Mouse (Mus musculus): ENCODE data around the gene Gzmf. TPM values are rescaled to one million over a fixed set of nuclear protein-coding genes. Genes with fewer than 3 reads are reported as not detected.
"Not testable (repeated sequence)": the region's sequence is repeated elsewhere in the genome, so short reads cannot be mapped to it uniquely, and the experiment has no call there.

Gene Gzmf
- polyA plus RNA-seq, 1 experiment from 2014 or later, result not detected

GRCm38 (mm10) chr14:56174499-56174898 lies 36.7 kb downstream of the Gzmf start, which contains the start of gene Gzmn:
Gene Gzmn, minus strand, starts transcription at chr14:56174599.
- Histone ChIP-seq H3K4me2 (no peak within 1 kb of the TSS), H3K27ac (ENCODE audit: low read depth, low read length) (no peak within 1 kb of the TSS), H3K36me3 (ENCODE audit: control insufficient read depth, insufficient read depth, low read length) (no peaks in the 10 kb centered on the region), H3K9ac (ENCODE audit: low read depth, low read length) (no peak within 1 kb of the TSS), H3K4me3 (ENCODE audit: low read depth, low read length) (no peak within 1 kb of the TSS), H3K27me3 (replicated peaks; ENCODE audit: control insufficient read depth, insufficient read depth, low read length) (no peaks in the 10 kb centered on the region), H3K4me1 (replicated peaks; ENCODE audit: control insufficient read depth, insufficient read depth, low read length) (no peaks in the 10 kb centered on the region), H3K9me3 (ENCODE audit: control insufficient read depth, low read length) (no peaks in the 10 kb centered on the region)
- no peak for DNase-seq (ENCODE audit: low spot score)
- no peak for ATAC-seq (replicated peaks; ENCODE audit: low FRiP score)
- 86% methylated on average over 5 of the region's 5 CpGs for WGBS

GRCm38 (mm10) chr14:56173396-56173795 lies 37.8 kb downstream of the Gzmf start:
- H3K4me3 ChIP-seq (ENCODE audit: low read depth, low read length), result no peak overlapping the region
- no peaks in the 10 kb centered on the region for H3K4me1 ChIP-seq (replicated peaks; ENCODE audit: control insufficient read depth, insufficient read depth, low read length)
- H3K36me3 ChIP-seq (ENCODE audit: control insufficient read depth, insufficient read depth, low read length), result no peaks in the 10 kb centered on the region
- H3K27ac ChIP-seq (ENCODE audit: low read depth, low read length), result no peak overlapping the region
- no peak overlapping the region for H3K9ac ChIP-seq (ENCODE audit: low read depth, low read length)
- DNase-seq (ENCODE audit: low spot score), result no peak
- WGBS, result 90% methylated on average over 6 of the region's 6 CpGs
- ATAC-seq (replicated peaks; ENCODE audit: low FRiP score), result no peak
- no peaks in the 10 kb centered on the region for H3K27me3 ChIP-seq (replicated peaks; ENCODE audit: control insufficient read depth, insufficient read depth, low read length)
- H3K4me2 ChIP-seq, result no peak overlapping the region
- no peaks in the 10 kb centered on the region for H3K9me3 ChIP-seq (ENCODE audit: control insufficient read depth, low read length)

- ATAC-seq (replicated peaks; ENCODE audit: low FRiP score) (no peak), DNase-seq (ENCODE audit: low spot score) (no peak)
- Histone ChIP-seq H3K36me3 (ENCODE audit: control insufficient read depth, insufficient read depth, low read length) (no peaks in the 10 kb centered on the region), H3K4me1 (replicated peaks; ENCODE audit: control insufficient read depth, insufficient read depth, low read length) (no peaks in the 10 kb centered on the region), H3K4me2 (no peak overlapping the region), H3K9me3 (ENCODE audit: control insufficient read depth, low read length) (no peaks in the 10 kb centered on the region), H3K27me3 (replicated peaks; ENCODE audit: control insufficient read depth, insufficient read depth, low read length) (no peaks in the 10 kb centered on the region), H3K9ac (ENCODE audit: low read depth, low read length) (no peak overlapping the region), H3K27ac (ENCODE audit: low read depth, low read length) (no peak overlapping the region), H3K4me3 (ENCODE audit: low read depth, low read length) (no peak overlapping the region)
- WGBS, result 83% methylated on average over 5 of the region's 5 CpGs
Observed at GRCm38 (mm10) chr14:56172744-56173143, 38.5 kb downstream of the Gzmf start.

- H3K4me1 ChIP-seq (replicated peaks; ENCODE audit: control insufficient read depth, insufficient read depth, low read length), result no peaks in the 10 kb centered on the region
- no peak overlapping the region for H3K27ac ChIP-seq (ENCODE audit: low read depth, low read length)
- H3K4me2 ChIP-seq, result no peak overlapping the region
- H3K9ac ChIP-seq (ENCODE audit: low read depth, low read length), result no peak overlapping the region
- 64% methylated on average over 6 of the region's 6 CpGs for WGBS
- H3K36me3 ChIP-seq (ENCODE audit: control insufficient read depth, insufficient read depth, low read length), result no peaks in the 10 kb centered on the region
- H3K27me3 ChIP-seq (replicated peaks; ENCODE audit: control insufficient read depth, insufficient read depth, low read length), result no peaks in the 10 kb centered on the region
- DNase-seq (ENCODE audit: low spot score) (no peak), ATAC-seq (replicated peaks; ENCODE audit: low FRiP score) (no peak)
- no peaks in the 10 kb centered on the region for H3K9me3 ChIP-seq (ENCODE audit: control insufficient read depth, low read length)
- no peak overlapping the region for H3K4me3 ChIP-seq (ENCODE audit: low read depth, low read length)
Observed at GRCm38 (mm10) chr14:56168009-56168408, 43.2 kb downstream of the Gzmf start.

DNA sequence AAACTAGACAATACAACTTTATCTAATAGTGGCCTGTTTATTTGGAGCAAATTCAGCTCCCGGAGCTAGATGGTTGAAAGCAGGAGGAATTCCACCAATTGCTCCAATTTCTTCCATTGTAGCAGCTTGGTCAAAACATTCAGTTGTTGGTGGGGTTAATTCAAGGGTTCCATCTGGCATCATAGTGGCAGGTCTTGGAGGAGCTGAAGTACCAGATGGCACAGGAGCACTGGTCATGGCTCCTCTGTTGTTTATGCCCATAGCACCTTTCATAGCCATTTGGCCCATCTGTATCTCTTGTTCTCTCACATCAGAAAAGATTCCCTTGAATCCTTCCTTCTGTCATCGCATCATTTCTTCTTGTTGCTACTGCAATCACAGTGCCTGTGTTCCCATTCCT lies 49.1 kb downstream of the Gzmf start:
- Histone ChIP-seq H3K9me3 (ENCODE audit: control insufficient read depth, low read length) (no peaks in the 10 kb centered on the region), H3K4me2 (no peak overlapping the region), H3K27me3 (replicated peaks; ENCODE audit: control insufficient read depth, insufficient read depth, low read length) (no peaks in the 10 kb centered on the region), H3K9ac (ENCODE audit: low read depth, low read length) (no peak overlapping the region), H3K36me3 (ENCODE audit: control insufficient read depth, insufficient read depth, low read length) (no peaks in the 10 kb centered on the region), H3K4me3 (ENCODE audit: low read depth, low read length) (no peak overlapping the region), H3K4me1 (replicated peaks; ENCODE audit: control insufficient read depth, insufficient read depth, low read length) (no peaks in the 10 kb centered on the region), H3K27ac (ENCODE audit: low read depth, low read length) (no peak overlapping the region)
- WGBS, result 79% methylated on average over 2 of the region's 2 CpGs
- ATAC-seq (replicated peaks; ENCODE audit: low FRiP score) (no peak), DNase-seq (ENCODE audit: low spot score) (no peak)

- 59% methylated on average over 2 of the region's 2 CpGs for WGBS
- H3K27me3 ChIP-seq (replicated peaks; ENCODE audit: control insufficient read depth, insufficient read depth, low read length); H3K27ac ChIP-seq (ENCODE audit: low read depth, low read length); H3K36me3 ChIP-seq (ENCODE audit: control insufficient read depth, insufficient read depth, low read length); ATAC-seq (replicated peaks; ENCODE audit: low FRiP score); H3K4me3 ChIP-seq (ENCODE audit: low read depth, low read length); DNase-seq (ENCODE audit: low spot score); H3K9ac ChIP-seq (ENCODE audit: low read depth, low read length); H3K4me1 ChIP-seq (replicated peaks; ENCODE audit: control insufficient read depth, insufficient read depth, low read length); H3K9me3 ChIP-seq (ENCODE audit: control insufficient read depth, low read length); H3K4me2 ChIP-seq: not testable (repeated sequence)
Observed at GRCm38 (mm10) chr14:56159479-56159878, 51.7 kb downstream of the Gzmf start, which contains the start of gene Gzmg. Gene Gzmg, minus strand, starts transcription at chr14:56159579.

DNA sequence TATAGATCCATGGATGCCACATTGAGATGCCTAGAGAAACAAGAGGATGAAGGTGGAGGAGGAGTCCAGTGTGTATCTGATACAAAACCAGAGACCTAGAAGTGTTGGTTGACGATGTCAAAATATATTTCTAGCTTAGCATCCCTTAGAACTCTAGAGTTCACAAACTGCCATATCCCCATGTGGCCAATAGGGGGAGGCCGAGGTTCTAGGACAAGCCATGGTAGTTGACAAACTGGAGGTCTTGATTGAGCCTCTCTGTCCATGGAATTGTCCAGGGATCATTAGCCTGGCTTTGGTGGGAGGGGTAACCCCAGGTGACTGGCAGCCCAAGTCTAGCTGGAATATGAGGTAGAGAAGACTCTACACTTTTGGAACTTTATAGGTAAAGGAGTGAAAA lies 55.9 kb downstream of the Gzmf start:
- H3K4me3 ChIP-seq (ENCODE audit: low read depth, low read length), result no peak overlapping the region
- H3K27me3 ChIP-seq (replicated peaks; ENCODE audit: control insufficient read depth, insufficient read depth, low read length), result no peaks in the 10 kb centered on the region
- H3K9ac ChIP-seq (ENCODE audit: low read depth, low read length), result no peak overlapping the region
- ATAC-seq (replicated peaks; ENCODE audit: low FRiP score) (no peak), DNase-seq (ENCODE audit: low spot score) (no peak)
- H3K27ac ChIP-seq (ENCODE audit: low read depth, low read length), result no peak overlapping the region
- no peaks in the 10 kb centered on the region for H3K4me1 ChIP-seq (replicated peaks; ENCODE audit: control insufficient read depth, insufficient read depth, low read length)
- H3K9me3 ChIP-seq (ENCODE audit: control insufficient read depth, low read length), result no peaks in the 10 kb centered on the region
- 63% methylated on average over 2 of the region's 2 CpGs for WGBS
- no peaks in the 10 kb centered on the region for H3K36me3 ChIP-seq (ENCODE audit: control insufficient read depth, insufficient read depth, low read length)
- H3K4me2 ChIP-seq, result no peak overlapping the region

Other genes with a start within 250 kb of the Gzmf start
- gene Mcpt1, start 193.4 kb downstream of the Gzmf start, polyA plus RNA-seq (2014; fragmentation: Nextera tagmentation; extraction: Ambion mirVana), result not detected in 2 replicates
- not detected in 2 replicates for gene Mcpt9, start 180.9 kb downstream of the Gzmf start, polyA plus RNA-seq (2014; fragmentation: Nextera tagmentation; extraction: Ambion mirVana)
- not detected in 2 replicates for gene Mcpt2, start 169.4 kb downstream of the Gzmf start, polyA plus RNA-seq (2014; fragmentation: Nextera tagmentation; extraction: Ambion mirVana)
- not detected in 2 replicates for gene Mcpt4, start 149.1 kb downstream of the Gzmf start, polyA plus RNA-seq (2014; fragmentation: Nextera tagmentation; extraction: Ambion mirVana)
- not detected in 2 replicates for gene Mcpt8, start 126.1 kb downstream of the Gzmf start, polyA plus RNA-seq (2014; fragmentation: Nextera tagmentation; extraction: Ambion mirVana)
- gene Ctsg, start 108.8 kb downstream of the Gzmf start, polyA plus RNA-seq (2014; fragmentation: Nextera tagmentation; extraction: Ambion mirVana), result 0.36 and 1.3 TPM in 2 replicates
- gene Gzme, start 90.8 kb downstream of the Gzmf start, polyA plus RNA-seq (2014; fragmentation: Nextera tagmentation; extraction: Ambion mirVana), result not detected in 2 replicates
- not detected in 2 replicates for gene Gzmd, start 78.8 kb downstream of the Gzmf start, polyA plus RNA-seq (2014; fragmentation: Nextera tagmentation; extraction: Ambion mirVana)
- gene Gzmg, start 51.8 kb downstream of the Gzmf start, polyA plus RNA-seq (2014; fragmentation: Nextera tagmentation; extraction: Ambion mirVana), result not detected in 2 replicates
- gene Gzmn, start 36.8 kb downstream of the Gzmf start, polyA plus RNA-seq (2014; fragmentation: Nextera tagmentation; extraction: Ambion mirVana), result not detected in 2 replicates
- gene Gzmc, start 23.2 kb upstream of the Gzmf start, polyA plus RNA-seq (2014; fragmentation: Nextera tagmentation; extraction: Ambion mirVana), result not detected in 2 replicates
- gene Gzmb, start 50.8 kb upstream of the Gzmf start, polyA plus RNA-seq (2014; fragmentation: Nextera tagmentation; extraction: Ambion mirVana), result 0.15 and 0.17 TPM in 2 replicates
- 0.14 TPM in 1 of 2 replicates, not detected in the other for gene Atp12a, start 153.7 kb upstream of the Gzmf start, polyA plus RNA-seq (2014; fragmentation: Nextera tagmentation; extraction: Ambion mirVana)
- gene Rnf17, start 191.2 kb upstream of the Gzmf start, polyA plus RNA-seq (2014; fragmentation: Nextera tagmentation; extraction: Ambion mirVana), result 7.5 and 7.9 TPM in 2 replicates